8 mouse cellular contexts compared by ENCODE assay signal in genomic region chr10:58255213-58255892, GRCm38 (mm10). TPM values are rescaled to one million over a fixed set of nuclear protein-coding genes. Genes with fewer than 3 reads are reported as not detected.
A peak's percentile ranks its signal among the peaks of the same experiment; 100 is the strongest.
DNase-seq lines count a peak whose midpoint lies in the region; ATAC-seq and TF ChIP-seq lines count a peak whose summit lies in the region.

Gene Gcc2 (plus strand): TSS chr10:58255497.

- H3K4me3 ChIP-seq in MEL (ENCODE audit: control insufficient read depth in 1 of 2, insufficient read depth in 1 of 2, low read depth in 2 of 2, low read length in 2 of 2), result peak within 1 kb of the TSS; percentile 59 to 93
- peak within 1 kb of the TSS; percentile 50 for H3K4me3 ChIP-seq in cerebellum, adult 2 months (replicated peaks; ENCODE audit: insufficient read depth, low read depth, low read length)
- H3K4me3 ChIP-seq in forebrain, postnatal 0 days (ENCODE audit: low read depth, low read length), result peak within 1 kb of the TSS; percentile 85
- H3K4me3 ChIP-seq in lung, embryonic 15.5 days, result peak within 1 kb of the TSS; percentile 73

- peaks cover 0 to 4% of the 10 kb centered on the region in 2 experiments; a peak in 2 of 4 replicates for H3K4me1 ChIP-seq in MEL (ENCODE audit: control insufficient read depth in 1 of 2, insufficient read depth in 2 of 2, low read length in 2 of 2)
- H3K4me1 ChIP-seq in cerebellum, adult 2 months (ENCODE audit: control insufficient read depth, insufficient read depth, low read length), result no peaks in the 10 kb centered on the region
- H3K4me1 ChIP-seq in forebrain, postnatal 0 days (ENCODE audit: insufficient read depth), result 0 out of 2 replicates have a peak, but pooled peaks cover 6% of the 10 kb centered on the region
- peaks cover 9% of the 10 kb centered on the region; the same call in 1 of the 2 replicates for H3K4me1 ChIP-seq in lung, embryonic 15.5 days

- TF ChIP-seq POLR2A in MEL (IDR thresholded peaks at IDR 0.05; ENCODE audit: control insufficient read depth in 1 of 2, insufficient read depth in 1 of 2, low read depth in 1 of 2, low read length in 2 of 2, poor library complexity in 1 of 2), result peak; percentile 30 to 96; a peak in 2 of 4 replicates
- TF ChIP-seq POLR2A in cerebellum, adult 2 months (IDR thresholded peaks at IDR 0.05; ENCODE audit: borderline replicate concordance, insufficient read depth, low read length), result peak; percentile 96

- H3K9ac ChIP-seq in MEL (ENCODE audit: control insufficient read depth, low read depth, low read length, poor library complexity, severe bottlenecking), result peak within 1 kb of the TSS; percentile 80
- peak within 1 kb of the TSS; percentile 83 for H3K9ac ChIP-seq in forebrain, postnatal 0 days
- peak within 1 kb of the TSS; percentile 65 for H3K9ac ChIP-seq in lung, embryonic 15.5 days

- H3K36me3 ChIP-seq in MEL (ENCODE audit: control insufficient read depth in 1 of 2, insufficient read depth in 2 of 2, low read length in 2 of 2), result peaks cover 0 to 13% of the 10 kb centered on the region in 2 experiments; a peak in 2 of 4 replicates
- peaks cover 15% of the 10 kb centered on the region for H3K36me3 ChIP-seq in forebrain, postnatal 0 days (ENCODE audit: insufficient read depth)
- peaks cover 16% of the 10 kb centered on the region for H3K36me3 ChIP-seq in lung, embryonic 15.5 days

- DNase-seq in MEL (ENCODE audit: low read depth, low spot score), result peak; percentile 96
- peak; percentile 91 to 93 for DNase-seq in cerebellum, adult 2 months
- DNase-seq in forebrain, postnatal 0 days, result peak; percentile 96
- DNase-seq in heart, postnatal 4 days, result peak; percentile 93
- DNase-seq in layer of hippocampus, adult 8-10 months (ENCODE audit: low spot score in 2 of 2), result peak; percentile 89 to 92
- DNase-seq in ovary, adult 18-20 months (ENCODE audit: low spot score), result peak; percentile 90
- DNase-seq in thymus, postnatal 0 days (ENCODE audit: low spot score), result peak; percentile 97

- H3K79me2 ChIP-seq in MEL (ENCODE audit: control insufficient read depth, insufficient read depth, low read length, poor library complexity), result peaks cover 2% of the 10 kb centered on the region

- 0 out of 4 replicates have a peak, but pooled peaks cover 0 to under 1% of the 10 kb centered on the region in 2 experiments for H3K27me3 ChIP-seq in MEL (ENCODE audit: control insufficient read depth in 1 of 2, insufficient read depth in 2 of 2, low read length in 2 of 2)
- no peaks in the 10 kb centered on the region for H3K27me3 ChIP-seq in cerebellum, adult 2 months (ENCODE audit: control insufficient read depth, insufficient read depth, low read length)
- H3K27me3 ChIP-seq in forebrain, postnatal 0 days (ENCODE audit: insufficient read depth, low read length), result no peaks in the 10 kb centered on the region
- no peaks in the 10 kb centered on the region for H3K27me3 ChIP-seq in lung, embryonic 15.5 days

- H3K4me2 ChIP-seq in forebrain, postnatal 0 days (ENCODE audit: low read depth), result peak within 1 kb of the TSS; percentile 59
- H3K4me2 ChIP-seq in lung, embryonic 15.5 days, result peak within 1 kb of the TSS; percentile 55

- ATAC-seq in forebrain, postnatal 0 days, result peak; percentile 99
- peak; percentile 98 for ATAC-seq in lung, embryonic 15.5 days (ENCODE audit: borderline replicate concordance, extremely low read depth, low FRiP score, low TSS enrichment)

- no peak within 1 kb of the TSS for H3K27ac ChIP-seq in MEL (ENCODE audit: control insufficient read depth, low read depth, low read length)
- peak within 1 kb of the TSS; percentile 54 for H3K27ac ChIP-seq in cerebellum, adult 2 months (ENCODE audit: insufficient read depth, low read length)
- peak within 1 kb of the TSS; percentile 73 for H3K27ac ChIP-seq in forebrain, postnatal 0 days (ENCODE audit: low read depth, low read length)
- peak within 1 kb of the TSS; percentile 85 for H3K27ac ChIP-seq in lung, embryonic 15.5 days

- TF ChIP-seq EP300 in MEL (IDR thresholded peaks at IDR 0.05; ENCODE audit: low read depth in 1 of 2, low read length in 2 of 2), result 0 out of 4 replicates have a peak, but pooled peaks of 1 of the 2 experiments have one; percentile 17

- TF ChIP-seq CTCF in MEL (IDR thresholded peaks at IDR 0.05 in 2 of 3, conservative IDR thresholded peaks at IDR 0.05 in 1 of 3; ENCODE audit: control insufficient read depth in 1 of 3, insufficient read depth in 1 of 3, low read depth in 2 of 3, low read length in 3 of 3, poor library complexity in 1 of 3, severe bottlenecking in 1 of 3), result no peak
- TF ChIP-seq CTCF in cerebellum, adult 2 months (IDR thresholded peaks at IDR 0.05; ENCODE audit: borderline replicate concordance, insufficient read depth, low read depth, low read length), result no peak
- TF ChIP-seq CTCF in forebrain, postnatal 0 days (IDR thresholded peaks at IDR 0.05; ENCODE audit: low read depth), result peak; percentile 29; the same call in 1 of the 2 replicates

- no peaks in the 10 kb centered on the region for H3K9me3 ChIP-seq in MEL (replicated peaks; ENCODE audit: insufficient read depth, low read length)
- no peaks in the 10 kb centered on the region for H3K9me3 ChIP-seq in forebrain, postnatal 0 days (ENCODE audit: low read length)
- H3K9me3 ChIP-seq in lung, embryonic 15.5 days, result no peaks in the 10 kb centered on the region

- TF ChIP-seq RAD21 in MEL (IDR thresholded peaks at IDR 0.05; ENCODE audit: low read depth, low read length), result no peak

- 1% methylated on average over 56 of the region's 58 CpGs for WGBS in cerebellum, adult 2 months
- 1% methylated on average over 57 of the region's 58 CpGs for WGBS in forebrain, postnatal 0 days
- WGBS in lung, embryonic 15.5 days, result under 1% methylated on average over 58 of the region's 58 CpGs

TF ChIP-seq in MEL, 35 proteins besides CTCF, POLR2A, EP300 and RAD21 (continues in another document):
- TF ChIP-seq NRF1 (IDR thresholded peaks at IDR 0.05; ENCODE audit: insufficient read depth, low read depth, low read length, poor library complexity, severe bottlenecking), result peak; percentile 79
- no peak for TF ChIP-seq JUND (IDR thresholded peaks at IDR 0.05; ENCODE audit: low read depth, low read length)
- peak; percentile 97 for TF ChIP-seq ELF1 (IDR thresholded peaks at IDR 0.05; ENCODE audit: low read depth, low read length)
- no peak for TF ChIP-seq MEF2A (IDR thresholded peaks at IDR 0.05; ENCODE audit: extremely low read depth, insufficient replicate concordance, low read depth, low read length, poor library complexity, severe bottlenecking)
- no peak for TF ChIP-seq UBTF (IDR thresholded peaks at IDR 0.05; ENCODE audit: borderline replicate concordance, insufficient read depth, low read depth, low read length)
- TF ChIP-seq MYC (IDR thresholded peaks at IDR 0.05; ENCODE audit: low read depth, low read length), result peak; percentile 68
- no peak for TF ChIP-seq MYB (IDR thresholded peaks at IDR 0.05; ENCODE audit: low read depth, low read length)
- TF ChIP-seq POLR2AphosphoS5 (IDR thresholded peaks at IDR 0.05; ENCODE audit: borderline replicate concordance, low read depth, low read length), result no peak
- TF ChIP-seq MAX (IDR thresholded peaks at IDR 0.05; ENCODE audit: low read length), result peak; percentile 78
- no peak for TF ChIP-seq GABPA (IDR thresholded peaks at IDR 0.05; ENCODE audit: low read depth, low read length)
- TF ChIP-seq ZMIZ1 (IDR thresholded peaks at IDR 0.05; ENCODE audit: low read depth, low read length), result peak; percentile 94
- TF ChIP-seq E2F4 (IDR thresholded peaks at IDR 0.05; ENCODE audit: borderline replicate concordance, low read depth, low read length), result no peak
- TF ChIP-seq RCOR1 (IDR thresholded peaks at IDR 0.05; ENCODE audit: low read depth, low read length), result no peak
- TF ChIP-seq NELFE (IDR thresholded peaks at IDR 0.05; ENCODE audit: low read depth, low read length), result peak; percentile 98
- no peak for TF ChIP-seq MAFK (IDR thresholded peaks at IDR 0.05; ENCODE audit: borderline replicate concordance, low read depth, low read length)
- TF ChIP-seq ZNF384 (IDR thresholded peaks at IDR 0.05; ENCODE audit: low read depth, low read length), result no peak
- peak; percentile 98 for TF ChIP-seq SIN3A (IDR thresholded peaks at IDR 0.05; ENCODE audit: low read length)
- no peak for TF ChIP-seq CHD2 (IDR thresholded peaks at IDR 0.05; ENCODE audit: low read length)
- TF ChIP-seq USF1 (IDR thresholded peaks at IDR 0.05; ENCODE audit: low read depth, low read length), result peak; percentile 35; the same call in 1 of the 2 replicates
- TF ChIP-seq TCF12 (IDR thresholded peaks at IDR 0.05; ENCODE audit: low read depth, low read length), result peak; percentile 53; the same call in 1 of the 2 replicates
- TF ChIP-seq POLR2AphosphoS2 (IDR thresholded peaks at IDR 0.05; ENCODE audit: low read length), result peak; percentile 98
- TF ChIP-seq USF2 (IDR thresholded peaks at IDR 0.05; ENCODE audit: borderline replicate concordance in 1 of 2, insufficient read depth in 1 of 2, low read depth in 1 of 2, low read length in 2 of 2), result no peak
- no peak for TF ChIP-seq ZC3H11A (IDR thresholded peaks at IDR 0.05; ENCODE audit: low read depth, low read length)
- TF ChIP-seq MXI1 (IDR thresholded peaks at IDR 0.05; ENCODE audit: low read depth, low read length), result peak; percentile 88
- TF ChIP-seq KAT2A (conservative IDR thresholded peaks at IDR 0.05; ENCODE audit: low read depth, low read length), result peak; percentile 56; the same call in 1 of the 2 replicates
- no peak for TF ChIP-seq ZKSCAN1 (IDR thresholded peaks at IDR 0.05; ENCODE audit: low read depth, low read length)
- no peak for TF ChIP-seq MAZ (IDR thresholded peaks at IDR 0.05; ENCODE audit: low read depth, low read length)
- TF ChIP-seq GATA1 (IDR thresholded peaks at IDR 0.05; ENCODE audit: low read depth, low read length), result no peak
- peak; percentile 39; the same call in 1 of the 2 replicates for TF ChIP-seq ETS1 (IDR thresholded peaks at IDR 0.05; ENCODE audit: low read depth, low read length)
- TF ChIP-seq BHLHE40 (IDR thresholded peaks at IDR 0.05; ENCODE audit: borderline replicate concordance, low read depth, low read length), result no peak

RNA-seq across cellular contexts. Expression of gene Gcc2, which starts in this region (rescaled TPM):
- 14.4 and 16.1 TPM in 2 replicates for total RNA-seq in MEL (2012; rRNA removed)
- polyA plus RNA-seq in MEL (2012; ENCODE audit: insufficient read depth in 1 of 2, insufficient read length in 2 of 2, low read depth in 1 of 2, low replicate concordance in 2 of 2, missing spikeins in 1 of 2), result 10 to 100 TPM in 1 of 2 experiments, not detected in 1; 18.0 TPM
- 59.9 and 63.8 TPM in 2 replicates for polyA plus RNA-seq in cerebellum, adult 2 months (2012; rRNA removed)
- total RNA-seq in forebrain, postnatal 0 days (2014; rRNA removed), result 33.9 and 36.7 TPM in 2 replicates
- 67.0 and 96.5 TPM in 2 replicates for polyA plus RNA-seq in forebrain, postnatal 0 days (2015; fragmentation: Nextera tagmentation; extraction: Ambion mirVana)
- total RNA-seq in heart, postnatal 4 days (2021), result 10 to 100 TPM; 24.6 to 29.2 TPM
- 10 to 100 TPM; 77.3 to 96.6 (median 90.6) TPM for total RNA-seq in layer of hippocampus, adult 8-10 months (2022)
- 88.6 and 89.3 TPM in 2 replicates for polyA plus RNA-seq in lung, embryonic 15.5 days (2015; fragmentation: Nextera tagmentation; extraction: Ambion mirVana)
- polyA plus RNA-seq in thymus, postnatal 0 days (2015; fragmentation: Nextera tagmentation; extraction: Ambion mirVana), result 67.6 and 70.5 TPM in 2 replicates
